18 mouse cellular contexts compared by ENCODE assay signal in the genomic region with DNA sequence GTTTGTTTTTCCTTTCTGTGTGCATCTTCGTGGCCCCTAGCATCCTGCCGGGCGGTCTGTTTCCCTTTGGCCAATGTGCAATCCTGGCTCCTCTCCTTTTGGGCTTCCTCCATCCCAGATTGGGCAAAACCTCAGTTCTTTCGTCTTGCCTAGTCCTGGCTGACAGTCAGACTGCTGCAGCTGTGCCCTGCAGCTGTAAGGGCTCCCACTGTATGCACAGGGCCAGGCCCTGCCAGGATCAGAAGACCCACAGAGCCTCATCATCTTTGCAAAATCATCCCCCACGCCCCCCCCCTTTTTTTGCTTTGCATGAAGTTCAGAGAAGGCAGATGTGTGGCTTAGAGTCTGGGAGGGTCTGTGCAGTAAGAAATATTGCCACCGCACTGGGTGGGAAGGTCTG.
DNase-seq lines count a peak whose midpoint lies in the region; ATAC-seq lines count a peak whose summit lies in the region.
"Had no signal": no experiment of that assay in that cellular context is flagged by ENCODE, and none has a peak within 500 bp of the region (broad histone marks: within the 10 kb centered on the region; RNA-seq: fewer than 3 reads in every experiment).

No protein-coding gene starts in this region.

- intact Hi-C loops in left cerebral cortex, postnatal 25 days (cut with DNase I): no loop called here

- DNase-seq in embryonic facial prominence, embryonic 10.5 days (ENCODE audit: low spot score): no peak
- DNase-seq in left cerebral cortex, adult 11 months (ENCODE audit: low spot score): peak; percentile 4
- DNase-seq in left cerebral cortex, postnatal 25 days (ENCODE audit: low spot score in 2 of 2): no peak
- DNase-seq in adipocyte (ENCODE audit: low spot score): peak; percentile 73
- DNase-seq in retina, postnatal 1 day: no peak
- DNase-seq in T-cell, adult 2 months (ENCODE audit: low spot score): no peak
- DNase-seq: cerebellum, adult 11 months; cerebellum, postnatal 36 days; heart, adult 11 months; liver; thymus, postnatal 14 days had no signal

- no peaks in the 10 kb centered on the region for H3K27me3 ChIP-seq in embryonic facial prominence, embryonic 13.5 days
- no peaks in the 10 kb centered on the region for H3K27me3 ChIP-seq in embryonic facial prominence, embryonic 10.5 days (replicated peaks; ENCODE audit: low read depth, poor library complexity, severe bottlenecking)
- H3K27me3 ChIP-seq in lung, embryonic 15.5 days: no peaks in the 10 kb centered on the region
- H3K27me3 ChIP-seq: embryonic facial prominence, embryonic 12.5 days; midbrain, embryonic 12.5 days; stomach, embryonic 15.5 days had no signal

- no peaks in the 10 kb centered on the region for H3K36me3 ChIP-seq in embryonic facial prominence, embryonic 13.5 days
- no peaks in the 10 kb centered on the region for H3K36me3 ChIP-seq in embryonic facial prominence, embryonic 10.5 days (replicated peaks)
- H3K36me3 ChIP-seq in lung, embryonic 15.5 days: no peaks in the 10 kb centered on the region
- H3K36me3 ChIP-seq: embryonic facial prominence, embryonic 12.5 days; midbrain, embryonic 12.5 days; stomach, embryonic 15.5 days had no signal

- no peak overlapping the region for H3K4me3 ChIP-seq in embryonic facial prominence, embryonic 13.5 days
- H3K4me3 ChIP-seq in embryonic facial prominence, embryonic 10.5 days: no peak overlapping the region
- no peak overlapping the region for H3K4me3 ChIP-seq in lung, embryonic 15.5 days
- H3K4me3 ChIP-seq: embryonic facial prominence, embryonic 12.5 days; midbrain, embryonic 12.5 days; stomach, embryonic 15.5 days had no signal

- whole genome bisulfite sequencing in embryonic facial prominence, embryonic 13.5 days: 65% methylated on average over 6 of the region's 6 CpGs
- WGBS in embryonic facial prominence, embryonic 10.5 days: 84% methylated on average over 6 of the region's 6 CpGs
- 67% methylated on average over 6 of the region's 6 CpGs for WGBS in lung, embryonic 15.5 days

- no peak overlapping the region for H3K4me2 ChIP-seq in embryonic facial prominence, embryonic 13.5 days
- H3K4me2 ChIP-seq in lung, embryonic 15.5 days: no peak overlapping the region
- H3K4me2 ChIP-seq: embryonic facial prominence, embryonic 12.5 days; midbrain, embryonic 12.5 days; stomach, embryonic 15.5 days had no signal

- no peaks in the 10 kb centered on the region for H3K9me3 ChIP-seq in embryonic facial prominence, embryonic 13.5 days
- H3K9me3 ChIP-seq in embryonic facial prominence, embryonic 10.5 days: no peaks in the 10 kb centered on the region
- no peaks in the 10 kb centered on the region for H3K9me3 ChIP-seq in lung, embryonic 15.5 days
- H3K9me3 ChIP-seq: embryonic facial prominence, embryonic 12.5 days; midbrain, embryonic 12.5 days; stomach, embryonic 15.5 days had no signal

- H3K4me1 ChIP-seq in embryonic facial prominence, embryonic 13.5 days: peaks cover 12% of the 10 kb centered on the region
- H3K4me1 ChIP-seq in embryonic facial prominence, embryonic 10.5 days: no peaks in the 10 kb centered on the region
- peaks cover 14% of the 10 kb centered on the region; the same call in 1 of the 2 replicates for H3K4me1 ChIP-seq in lung, embryonic 15.5 days
- H3K4me1 ChIP-seq: embryonic facial prominence, embryonic 12.5 days; midbrain, embryonic 12.5 days; stomach, embryonic 15.5 days had no signal

- no peak overlapping the region for H3K9ac ChIP-seq in embryonic facial prominence, embryonic 13.5 days
- H3K9ac ChIP-seq in lung, embryonic 15.5 days: no peak overlapping the region
- H3K9ac ChIP-seq: embryonic facial prominence, embryonic 12.5 days; midbrain, embryonic 12.5 days; stomach, embryonic 15.5 days had no signal

- ATAC-seq in embryonic facial prominence, embryonic 13.5 days (ENCODE audit: insufficient number of reproducible peaks, insufficient read depth, low FRiP score, low TSS enrichment, low read depth): no peak
- ATAC-seq in lung, embryonic 15.5 days (ENCODE audit: borderline replicate concordance, extremely low read depth, low FRiP score, low TSS enrichment): peak; percentile 70
- ATAC-seq: activated CD4-positive, CD25-positive, alpha-beta regulatory T cell, adult 4 months; inflammation-experienced regulatory T-cells, adult 6 months had no signal

- peak overlapping the region; percentile 23; the same call in 1 of the 2 replicates for H3K27ac ChIP-seq in embryonic facial prominence, embryonic 13.5 days
- no peak overlapping the region for H3K27ac ChIP-seq in embryonic facial prominence, embryonic 10.5 days (replicated peaks)
- peak overlapping the region; percentile 26; the same call in 1 of the 2 replicates for H3K27ac ChIP-seq in lung, embryonic 15.5 days
- H3K27ac ChIP-seq: embryonic facial prominence, embryonic 12.5 days; midbrain, embryonic 12.5 days; stomach, embryonic 15.5 days had no signal

Comparison
In these comparisons a context has a peak if more than half of its experiments do, and no peak if none do; other contexts are left out.
1. DNase-seq: peak in left cerebral cortex, adult 11 months (single experiment) and adipocyte (single experiment); none in embryonic facial prominence, embryonic 10.5 days (single experiment), left cerebral cortex, postnatal 25 days (0 of 2), retina, postnatal 1 day (single experiment) and T-cell, adult 2 months (single experiment).